Mouse (Mus musculus) layer of hippocampus, adult 11-12 months (tissue): ENCODE results near the gene Sept9.

Source experiments
- DNase-seq: peaks from one replicate; pipeline ENCODE4 v3.0.0; 2022; ENCODE audit warnings: low spot score

The Sept9 gene

DNA sequence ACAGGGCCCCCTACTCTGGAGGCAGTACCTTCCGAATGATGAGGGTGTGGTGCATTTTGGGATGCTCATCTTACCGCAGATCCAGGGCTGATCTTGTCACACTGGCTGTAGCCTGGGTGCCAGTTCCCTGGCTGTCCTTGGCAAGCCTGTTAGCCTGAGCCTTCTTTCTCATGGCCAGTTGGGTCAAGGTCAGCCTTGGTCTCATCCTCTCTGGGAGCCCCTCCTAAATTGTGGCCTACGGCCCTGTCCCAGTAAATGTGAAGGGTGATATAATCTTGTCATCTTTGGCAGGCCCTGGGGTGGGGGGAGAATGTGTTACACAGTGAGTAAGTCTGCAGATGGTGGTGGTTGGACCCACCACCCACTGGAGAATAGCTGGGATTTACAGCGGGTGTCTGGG, 147.8 kb downstream of the Sept9 start:
- DNase-seq: no peak

- DNase-seq: no peak
Measured at GRCm38 (mm10) chr11:117348429-117349103, 149.1 kb downstream of the Sept9 start.

DNA sequence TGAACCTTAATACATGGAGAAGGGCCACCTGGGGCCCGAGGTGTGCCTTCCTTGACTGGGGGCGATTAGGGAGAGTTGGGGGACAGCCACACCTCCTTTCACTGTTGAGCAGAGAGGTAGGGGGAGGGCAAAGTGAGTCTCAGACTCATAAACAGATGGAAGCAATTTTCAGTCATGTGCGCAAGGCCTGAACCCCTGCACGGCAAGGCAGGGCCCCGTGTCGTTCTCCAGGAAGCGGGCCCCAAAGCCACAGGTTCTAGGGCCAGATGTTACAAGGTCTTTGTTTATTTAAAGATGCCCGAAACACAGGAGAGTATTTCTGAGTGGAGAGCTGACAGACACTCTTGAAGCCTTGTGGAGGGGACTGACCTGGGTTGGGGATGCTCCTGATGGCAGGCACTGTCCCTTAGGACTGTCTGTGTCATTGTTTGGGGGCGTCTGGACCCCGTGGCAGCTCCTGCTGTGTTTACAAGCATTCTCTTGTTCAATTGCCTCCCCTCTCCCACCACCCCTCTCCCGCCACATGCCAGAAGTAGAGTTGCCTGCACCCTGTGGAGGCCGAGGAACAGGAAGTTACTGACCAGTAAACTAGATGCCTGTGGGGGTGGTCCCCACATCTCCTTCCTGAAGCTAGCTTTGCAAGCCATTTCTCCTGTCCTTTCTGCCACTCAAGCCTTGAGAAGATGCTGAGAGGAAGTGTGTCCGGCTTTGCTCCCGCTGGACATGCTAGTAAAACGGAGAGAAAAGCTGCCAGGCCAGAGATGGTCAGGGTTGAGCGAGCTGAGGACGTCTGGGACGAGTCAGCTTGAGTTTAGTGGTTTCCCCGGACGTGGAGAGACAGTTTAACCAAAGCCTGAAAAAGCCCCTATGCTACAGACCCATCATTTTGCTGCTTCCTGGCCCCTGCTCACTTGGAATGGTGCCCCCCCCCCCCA, 150.2 kb downstream of the Sept9 start:
- no peak for DNase-seq

DNA sequence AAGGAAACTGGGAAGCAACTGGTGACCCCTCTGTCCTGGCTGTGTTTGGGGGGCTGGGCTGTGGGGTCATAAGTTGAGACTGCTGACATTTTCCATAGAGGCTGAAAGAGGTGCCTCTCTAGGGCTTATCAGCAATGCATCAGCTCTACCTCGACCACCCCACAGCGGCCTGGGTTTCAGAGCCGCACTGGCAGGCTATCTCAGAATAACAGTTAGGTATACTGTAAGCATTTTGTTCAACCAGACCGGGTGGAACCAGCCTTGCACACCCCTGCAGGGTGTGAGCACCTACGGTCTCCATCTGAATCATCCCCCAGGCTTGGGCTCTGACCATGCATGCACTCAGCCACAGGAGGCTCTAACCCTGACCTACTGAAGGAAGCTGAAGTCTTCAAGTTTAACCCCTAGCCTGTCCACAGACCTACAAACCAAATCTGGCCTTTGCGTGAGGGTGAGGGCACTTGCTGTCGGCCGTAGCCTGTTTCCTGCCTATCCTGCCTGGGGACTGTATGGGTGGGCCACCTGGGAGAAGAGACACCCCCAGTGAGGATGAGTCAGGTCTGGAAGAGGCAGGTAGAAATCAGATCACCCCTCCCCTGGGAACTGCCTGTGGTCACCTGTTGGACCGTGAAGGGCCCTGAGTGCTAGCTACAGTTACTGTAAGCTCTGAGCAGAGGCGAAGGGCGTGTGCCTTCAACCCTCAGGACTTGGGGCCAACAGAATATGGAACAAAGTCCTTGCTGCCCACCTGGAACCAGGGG, 151.2 kb downstream of the Sept9 start:
- no peak for DNase-seq

DNA sequence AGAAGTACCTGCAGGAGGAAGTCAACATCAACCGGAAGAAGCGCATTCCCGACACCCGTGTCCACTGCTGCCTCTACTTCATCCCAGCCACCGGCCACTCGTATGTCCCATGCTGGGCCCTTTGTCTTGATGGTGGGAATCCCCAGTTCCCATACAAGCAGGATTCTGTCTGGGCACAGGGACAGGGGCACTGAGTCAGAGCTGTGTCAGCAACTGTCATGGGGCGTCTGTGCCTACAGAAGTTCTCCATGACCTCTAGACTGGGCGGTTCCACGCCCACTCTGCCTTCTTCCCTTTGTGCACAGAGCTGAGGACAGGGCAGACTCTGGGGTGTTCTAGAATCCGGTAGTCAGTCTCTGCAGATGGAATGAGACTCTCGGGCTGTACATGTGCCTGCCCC, 153.7 kb downstream of the Sept9 start:
- DNase-seq: no peak

DNA sequence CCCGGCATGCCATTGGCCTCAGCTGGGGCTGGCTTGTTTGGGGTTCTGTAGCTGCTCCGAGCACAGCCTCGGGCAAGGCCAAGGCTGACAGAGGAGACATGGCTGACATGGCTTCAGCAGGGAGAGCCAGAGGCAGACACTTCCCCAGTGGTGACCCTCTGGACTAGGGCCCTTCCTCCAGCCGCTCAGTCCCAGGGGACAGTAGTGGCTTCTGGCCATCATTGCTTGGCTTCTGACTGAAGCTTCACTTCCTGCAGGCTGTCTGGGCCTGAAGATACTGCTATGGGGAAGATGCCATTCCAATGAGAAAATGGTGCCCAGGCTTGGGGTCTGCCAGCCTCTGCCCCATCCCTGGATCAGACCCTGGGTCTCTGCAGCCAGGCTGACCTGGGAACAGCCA, 154.6 kb downstream of the Sept9 start:
- no peak for DNase-seq

GRCm38 (mm10) chr11:117356937-117357336, 157.5 kb downstream of the Sept9 start:
- no peak for DNase-seq

GRCm38 (mm10) chr11:117357916-117358639, 158.6 kb downstream of the Sept9 start:
- peak; percentile 96 for DNase-seq

GRCm38 (mm10) chr11:117359161-117359560, 159.7 kb downstream of the Sept9 start:
- DNase-seq: no peak

DNA sequence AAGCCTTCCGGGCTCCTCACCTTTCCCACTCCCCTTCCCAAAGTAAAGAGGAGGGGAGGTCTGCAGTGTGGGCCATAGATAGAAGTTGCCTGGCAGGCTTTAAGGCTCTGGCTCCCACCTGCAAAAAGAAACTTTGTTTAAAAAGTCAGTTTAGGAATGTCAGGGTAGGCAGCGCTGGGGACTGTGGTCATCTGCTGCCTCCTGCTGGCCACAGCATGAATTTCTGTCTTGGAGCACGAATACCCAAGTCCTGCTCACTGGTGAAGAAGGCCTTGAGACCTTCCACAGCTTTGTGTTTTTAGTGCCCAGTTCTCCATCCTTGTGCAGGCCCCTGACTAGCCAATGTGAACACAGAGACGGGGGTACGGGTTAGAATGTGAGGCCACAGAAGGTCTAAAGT, 160.4 kb downstream of the Sept9 start:
- peak; percentile 77 for DNase-seq

DNA sequence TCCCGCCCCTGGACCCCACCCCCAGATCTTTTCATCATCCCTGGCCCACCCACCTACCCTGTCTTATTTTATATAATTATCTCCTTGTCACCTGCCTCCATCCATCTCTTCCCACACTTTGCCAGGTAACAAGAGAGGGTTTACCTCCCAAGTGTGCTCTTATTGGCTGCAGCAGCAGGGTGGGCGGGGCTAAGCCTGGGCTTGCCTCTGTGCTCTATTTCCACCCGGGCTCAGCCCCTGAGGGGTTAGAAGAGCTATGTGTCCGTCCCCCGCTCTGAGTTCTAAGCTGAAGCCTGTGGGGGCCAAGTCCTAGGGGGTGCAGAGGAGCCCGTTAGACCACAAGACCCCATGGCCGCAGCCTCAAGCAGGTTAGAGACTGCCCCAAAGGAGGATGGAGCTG, 161.1 kb downstream of the Sept9 start:
- DNase-seq: no peak

DNA sequence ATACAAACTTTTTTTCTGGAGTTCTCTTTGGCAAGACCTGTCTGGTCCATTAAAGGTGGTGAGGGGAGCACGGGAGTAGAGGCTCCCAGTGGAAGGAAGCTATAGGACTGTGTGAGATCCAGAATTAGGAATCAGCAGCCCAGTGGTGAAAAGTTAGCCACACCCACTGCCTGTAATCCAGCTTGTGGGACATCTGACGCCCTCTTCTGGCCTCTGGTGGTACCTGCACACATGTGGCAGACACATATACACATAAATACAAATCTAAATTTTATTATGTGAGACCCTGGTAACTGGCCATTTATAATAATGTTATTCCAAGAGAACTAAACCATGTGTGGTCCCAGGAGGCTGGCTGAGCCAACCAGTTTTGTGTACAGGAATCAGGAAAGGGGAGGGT, 162.8 kb downstream of the Sept9 start:
- no peak for DNase-seq

DNA sequence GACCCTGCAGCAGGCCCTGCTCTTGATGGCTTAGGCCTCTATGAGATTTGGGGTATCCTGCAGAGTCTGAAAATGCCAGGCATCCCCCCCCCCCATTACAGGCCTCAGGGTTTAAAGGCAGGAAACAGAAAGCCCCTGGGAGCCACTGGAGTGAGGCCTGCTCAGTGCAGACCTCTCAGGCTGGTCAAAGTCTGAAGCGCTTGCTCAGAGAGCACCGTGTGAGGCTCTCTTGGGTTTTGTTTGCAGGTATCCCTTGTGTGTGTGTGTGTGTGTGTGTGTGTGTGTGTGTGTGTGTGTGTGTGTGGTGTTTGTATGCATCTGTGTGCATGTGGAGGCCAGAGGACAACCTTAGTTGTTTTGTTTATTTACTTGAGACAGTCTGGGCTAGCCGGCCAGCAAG, 164.5 kb downstream of the Sept9 start:
- no peak for DNase-seq

DNA sequence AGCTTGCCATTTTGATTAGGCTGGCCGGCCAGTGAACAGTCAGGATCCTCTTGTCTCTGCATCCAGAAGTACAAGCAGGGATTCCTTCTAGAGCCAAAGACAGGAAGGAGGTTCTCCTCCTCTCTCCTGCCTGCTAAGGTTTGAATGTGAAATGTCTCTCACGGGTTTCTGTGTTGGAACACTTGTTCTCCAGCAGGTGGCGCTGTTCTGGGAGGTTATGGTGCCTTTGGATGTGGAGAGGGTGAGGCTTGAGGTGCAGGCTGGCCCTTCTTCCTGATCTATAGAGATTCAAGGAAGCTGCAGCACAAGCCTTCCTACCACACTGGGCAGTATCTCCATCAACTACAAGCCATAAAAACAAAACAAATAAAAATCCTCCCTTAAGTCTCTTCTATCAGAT, 167.0 kb downstream of the Sept9 start:
- DNase-seq: no peak

GRCm38 (mm10) chr11:117366861-117367357, 167.4 kb downstream of the Sept9 start:
- no peak for DNase-seq

GRCm38 (mm10) chr11:117367937-117368336, 168.5 kb downstream of the Sept9 start:
- DNase-seq: no peak

GRCm38 (mm10) chr11:117369347-117369746, 169.9 kb downstream of the Sept9 start:
- no peak for DNase-seq

DNA sequence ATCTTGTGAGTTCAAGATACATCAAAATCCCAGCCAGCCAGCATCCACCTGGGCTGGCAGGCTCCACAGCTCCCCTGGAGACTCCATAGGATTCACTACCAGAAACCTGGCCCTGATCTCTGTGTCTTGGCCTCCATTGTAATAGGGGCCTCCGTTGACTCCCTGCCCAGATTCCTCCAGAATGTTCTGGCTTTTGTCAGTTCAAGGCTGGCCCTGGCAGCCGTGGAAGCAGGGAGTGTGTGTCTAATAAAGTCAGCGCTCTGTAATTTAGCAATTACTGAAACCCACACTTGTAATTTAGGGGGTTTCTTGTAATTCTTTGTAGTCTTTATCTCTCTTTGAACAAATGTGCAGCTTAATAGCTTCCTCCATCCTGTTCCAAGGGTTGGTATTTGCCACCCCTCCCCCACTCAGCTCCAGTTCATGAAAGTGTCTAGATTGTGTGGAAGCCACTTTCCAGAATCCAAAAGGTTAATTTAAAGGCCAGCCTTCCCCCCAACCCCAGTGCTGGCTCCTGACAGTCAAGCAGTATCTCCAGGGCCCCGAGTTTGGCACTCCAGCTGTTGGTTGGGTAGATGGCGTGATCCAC, 170.9 kb downstream of the Sept9 start:
- no peak for DNase-seq

DNA sequence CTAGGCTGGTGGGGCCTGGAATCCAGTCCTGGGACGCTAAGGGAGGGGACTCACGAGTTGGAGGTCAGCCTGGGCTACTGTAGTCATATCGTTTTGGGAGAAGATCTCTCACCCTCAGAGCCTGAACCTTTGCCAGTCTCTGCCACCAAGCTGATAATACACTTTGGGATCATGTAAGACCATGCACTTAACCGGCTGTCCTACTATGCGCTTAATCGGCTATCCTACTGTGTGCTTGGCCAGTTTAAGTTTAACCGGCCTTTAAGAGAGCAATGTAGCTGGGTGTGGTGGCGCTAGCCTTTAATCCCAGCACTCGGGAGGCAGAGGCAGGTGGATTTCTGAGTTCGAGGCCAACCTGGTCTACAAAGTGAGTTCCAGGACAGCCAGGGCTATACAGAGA, 173.1 kb downstream of the Sept9 start:
- DNase-seq: no peak

GRCm38 (mm10) chr11:117373195-117373594, 173.7 kb downstream of the Sept9 start:
- no peak for DNase-seq

- DNase-seq: no peak
Measured at GRCm38 (mm10) chr11:117373870-117374269, 174.4 kb downstream of the Sept9 start.
